Comparison of ENCODE assay signal across 8 mouse cellular contexts in genomic region chr11:116030088-116030897, GRCm38 (mm10). TPM values are rescaled to one million over a fixed set of nuclear protein-coding genes. Genes with fewer than 3 reads are reported as not detected.
DNase-seq lines count a peak whose midpoint lies in the region; ATAC-seq and TF ChIP-seq lines count a peak whose summit lies in the region.

Unk (plus strand) TSS chr11:116030322.

- DNase-seq in brain, embryonic 14.5 days (ENCODE audit: low read depth) = peak; percentile 100
- DNase-seq in liver, adult 2 months (ENCODE audit: extremely low read depth, low read depth, low spot score) = peak; percentile 98
- peak; percentile 98 for DNase-seq in splenic B cell, adult 2 months (ENCODE audit: low read depth, low spot score)

- H3K79me2 ChIP-seq in C2C12 (ENCODE audit: control insufficient read depth, insufficient read depth) = peaks cover 49% of the 10 kb centered on the region
- H3K79me2 ChIP-seq in liver, adult 2 months (ENCODE audit: control insufficient read depth, insufficient read depth, low read length) = peaks cover 14% of the 10 kb centered on the region; the same call in 1 of the 2 replicates
- peaks cover 48% of the 10 kb centered on the region for H3K79me2 ChIP-seq in myocyte (ENCODE audit: control insufficient read depth, insufficient read depth)

- H3K27ac ChIP-seq in heart, embryonic 11.5 days (ENCODE audit: low read depth, low read length) = peak within 1 kb of the TSS; percentile 100
- peak within 1 kb of the TSS; percentile 99 for H3K27ac ChIP-seq in kidney, embryonic 16.5 days (ENCODE audit: low read length)
- peak within 1 kb of the TSS; percentile 98 for H3K27ac ChIP-seq in liver, adult 2 months (replicated peaks; ENCODE audit: insufficient read depth, low read depth, low read length)

- peaks cover 52% of the 10 kb centered on the region for H3K4me1 ChIP-seq in erythroblast, embryonic 14.5 days (ENCODE audit: control insufficient read depth)
- peaks cover 20% of the 10 kb centered on the region for H3K4me1 ChIP-seq in heart, embryonic 11.5 days (ENCODE audit: control insufficient read depth, insufficient read depth, low read length)
- peaks cover 26% of the 10 kb centered on the region for H3K4me1 ChIP-seq in kidney, embryonic 16.5 days (ENCODE audit: insufficient read depth, low read length)
- peaks cover 10% of the 10 kb centered on the region for H3K4me1 ChIP-seq in liver, adult 2 months (ENCODE audit: control insufficient read depth, insufficient read depth, low read length)

- H3K9ac ChIP-seq in heart, embryonic 11.5 days (ENCODE audit: low read depth, low read length) = peak within 1 kb of the TSS; percentile 91
- H3K9ac ChIP-seq in kidney, embryonic 16.5 days (replicated peaks; ENCODE audit: low read length) = peak within 1 kb of the TSS; percentile 95
- peak within 1 kb of the TSS; percentile 94 for H3K9ac ChIP-seq in liver, adult 2 months (ENCODE audit: low read depth, low read length)

- H3K27me3 ChIP-seq in C2C12 (ENCODE audit: control insufficient read depth, insufficient read depth, insufficient read length) (no peaks in the 10 kb centered on the region), myocyte (ENCODE audit: control insufficient read depth, insufficient read depth, insufficient read length) (no peaks in the 10 kb centered on the region)
- H3K27me3 ChIP-seq in erythroblast, embryonic 14.5 days (ENCODE audit: control insufficient read depth) = no peaks in the 10 kb centered on the region
- H3K27me3 ChIP-seq in heart, embryonic 11.5 days (ENCODE audit: control insufficient read depth, insufficient read depth, low read length) = no peaks in the 10 kb centered on the region
- no peaks in the 10 kb centered on the region for H3K27me3 ChIP-seq in kidney, embryonic 16.5 days (ENCODE audit: insufficient read depth, low read length)
- H3K27me3 ChIP-seq in liver, adult 2 months (ENCODE audit: control insufficient read depth, insufficient read depth, low read length) = no peaks in the 10 kb centered on the region
- H3K27me3 ChIP-seq in splenic B cell, adult 2 months (ENCODE audit: control insufficient read depth, insufficient read depth, low read length, poor library complexity, severe bottlenecking) = no peaks in the 10 kb centered on the region

- peaks cover 46% of the 10 kb centered on the region for H3K79me3 ChIP-seq in C2C12 (ENCODE audit: low read depth)

- H3K36me3 ChIP-seq in C2C12 (ENCODE audit: control insufficient read depth, insufficient read depth) = peaks cover 31% of the 10 kb centered on the region
- H3K36me3 ChIP-seq in erythroblast, embryonic 14.5 days (ENCODE audit: control insufficient read depth) = peaks cover 36% of the 10 kb centered on the region
- no peaks in the 10 kb centered on the region for H3K36me3 ChIP-seq in heart, embryonic 11.5 days (ENCODE audit: control insufficient read depth, insufficient read depth, low read length)
- peaks cover 8% of the 10 kb centered on the region; the same call in 1 of the 2 replicates for H3K36me3 ChIP-seq in kidney, embryonic 16.5 days (ENCODE audit: insufficient read depth, low read length)
- H3K36me3 ChIP-seq in liver, adult 2 months (ENCODE audit: control insufficient read depth, insufficient read depth, low read length) = no peaks in the 10 kb centered on the region
- no peaks in the 10 kb centered on the region for H3K36me3 ChIP-seq in myocyte (ENCODE audit: control insufficient read depth, insufficient read depth)
- H3K36me3 ChIP-seq in splenic B cell, adult 2 months (ENCODE audit: control insufficient read depth, insufficient read depth, low read length, poor library complexity, severe bottlenecking) = no peaks in the 10 kb centered on the region

- no peaks in the 10 kb centered on the region for H3K9me3 ChIP-seq in erythroblast, embryonic 14.5 days (ENCODE audit: control insufficient read depth, low read length)
- no peaks in the 10 kb centered on the region for H3K9me3 ChIP-seq in heart, embryonic 11.5 days (replicated peaks; ENCODE audit: control insufficient read depth, low read length)
- no peaks in the 10 kb centered on the region for H3K9me3 ChIP-seq in kidney, embryonic 16.5 days (ENCODE audit: low read length)

- H3K4me3 ChIP-seq in C2C12 (ENCODE audit: insufficient read depth, poor library complexity, severe bottlenecking) = peak within 1 kb of the TSS; percentile 71
- peak within 1 kb of the TSS; percentile 97 for H3K4me3 ChIP-seq in erythroblast, embryonic 14.5 days (replicated peaks)
- H3K4me3 ChIP-seq in heart, embryonic 11.5 days (ENCODE audit: low read depth, low read length) = peak within 1 kb of the TSS; percentile 82
- peak within 1 kb of the TSS; percentile 70 for H3K4me3 ChIP-seq in kidney, embryonic 16.5 days (ENCODE audit: low read length)
- H3K4me3 ChIP-seq in liver, adult 2 months (ENCODE audit: insufficient read depth, low read depth, low read length) = peak within 1 kb of the TSS; percentile 77
- H3K4me3 ChIP-seq in myocyte = peak within 1 kb of the TSS; percentile 67

- H3ac ChIP-seq in C2C12 (ENCODE audit: control insufficient read depth, insufficient read length, low read depth) = peak within 1 kb of the TSS; percentile 94
- peak within 1 kb of the TSS; percentile 65 for H3ac ChIP-seq in myocyte (ENCODE audit: control insufficient read depth, insufficient read length)

- no peak; the same call in 1 of the 2 replicates for TF ChIP-seq POLR2A in brain, embryonic 14.5 days (IDR thresholded peaks at IDR 0.05; ENCODE audit: borderline replicate concordance, extremely low read depth, insufficient read depth, insufficient read length, poor library complexity, severe bottlenecking)
- TF ChIP-seq POLR2A in liver, adult 2 months (IDR thresholded peaks at IDR 0.05; ENCODE audit: extremely low read depth, insufficient read depth, low read length) = peak; percentile 70; the same call in 1 of the 2 replicates
- TF ChIP-seq POLR2A in myocyte (IDR thresholded peaks at IDR 0.05; ENCODE audit: insufficient read length, low read depth) = peak; percentile 54

- under 1% methylated on average over 48 of the region's 67 CpGs for WGBS in heart, embryonic 11.5 days (ENCODE audit: insufficient replicate concordance)
- WGBS in kidney, embryonic 16.5 days = under 1% methylated on average over 61 of the region's 67 CpGs
- under 1% methylated on average over 59 of the region's 67 CpGs for WGBS in liver, adult 2 months

- TF ChIP-seq CTCF in C2C12 (IDR thresholded peaks at IDR 0.05; ENCODE audit: control insufficient read depth, insufficient read depth, insufficient read length) = no peak
- no peak for TF ChIP-seq CTCF in brain, embryonic 14.5 days (IDR thresholded peaks at IDR 0.05; ENCODE audit: borderline replicate concordance, extremely low read depth, insufficient read depth, insufficient read length)
- no peak for TF ChIP-seq CTCF in liver, adult 2 months (IDR thresholded peaks at IDR 0.05; ENCODE audit: low read depth, low read length)

- H3K4me2 ChIP-seq in heart, embryonic 11.5 days = peak within 1 kb of the TSS; percentile 95
- peak within 1 kb of the TSS; percentile 90 for H3K4me2 ChIP-seq in kidney, embryonic 16.5 days (replicated peaks; ENCODE audit: low read depth, low read length)
- peak within 1 kb of the TSS; percentile 94 for H3K4me2 ChIP-seq in myocyte (ENCODE audit: low read depth)

- ATAC-seq in heart, embryonic 11.5 days (replicated peaks; ENCODE audit: insufficient number of reproducible peaks, low FRiP score, low TSS enrichment) = peak; percentile 93
- ATAC-seq in kidney, embryonic 16.5 days (ENCODE audit: low FRiP score, low TSS enrichment) = peak; percentile 96

TF ChIP-seq in C2C12, 6 proteins besides CTCF, POLR2A, EP300 and RAD21:
- TF ChIP-seq USF1 (IDR thresholded peaks at IDR 0.05; ENCODE audit: low read depth) = no peak
- TF ChIP-seq MYOD1 (IDR thresholded peaks at IDR 0.05; ENCODE audit: control insufficient read depth, insufficient read length, low read depth) = no peak
- no peak for TF ChIP-seq MAX (IDR thresholded peaks at IDR 0.05)
- TF ChIP-seq FOSL1 (IDR thresholded peaks at IDR 0.05; ENCODE audit: insufficient read depth, low read length, poor library complexity, severe bottlenecking) = no peak
- no peak for TF ChIP-seq MYOG (IDR thresholded peaks at IDR 0.05; ENCODE audit: control insufficient read depth, extremely low read depth, insufficient read length)
- TF ChIP-seq CEBPB (IDR thresholded peaks at IDR 0.05; ENCODE audit: low read depth) = no peak

TF ChIP-seq in myocyte, 11 proteins besides CTCF, POLR2A, EP300 and RAD21:
- TF ChIP-seq MYOG (IDR thresholded peaks at IDR 0.05; ENCODE audit: control insufficient read depth in 1 of 3, insufficient read depth in 1 of 3, insufficient read length in 2 of 3, low read depth in 2 of 3) (peak in 1 of 3 experiments; percentile 35), MYOD1 (IDR thresholded peaks at IDR 0.05; ENCODE audit: control insufficient read depth in 1 of 3, insufficient read length in 2 of 3, low read depth in 2 of 3) (peak in 1 of 3 experiments; percentile 21), CEBPB (IDR thresholded peaks at IDR 0.05; ENCODE audit: insufficient read depth, poor library complexity, severe bottlenecking) (no peak), SRF (IDR thresholded peaks at IDR 0.05; ENCODE audit: control insufficient read depth, insufficient read length, low read depth) (peak; percentile 71), TCF3 (IDR thresholded peaks at IDR 0.05; ENCODE audit: insufficient read length, low read depth) (no peak), MAX (IDR thresholded peaks at IDR 0.05; ENCODE audit: low read depth) (no peak)

RNA-seq across cellular contexts. Expression of gene Unk, which starts in this region (rescaled TPM):
- polyA plus RNA-seq in C2C12 (2012; fragmentation: generic; extraction: Trizol) = 14.5 TPM
- polyA plus RNA-seq in brain, embryonic 14.5 days (2012; rRNA removed) = 67.3 and 87.0 TPM in 2 replicates
- 3.6 and 3.8 TPM in 2 replicates for polyA plus RNA-seq in erythroblast, embryonic 14.5 days (2012)
- 18.7 and 20.0 TPM in 2 replicates for polyA plus RNA-seq in heart, embryonic 11.5 days (2014; fragmentation: Nextera tagmentation; extraction: Ambion mirVana)
- 41.2 and 46.6 TPM in 2 replicates for polyA plus RNA-seq in kidney, embryonic 16.5 days (2015; fragmentation: Nextera tagmentation; extraction: Ambion mirVana)
- total RNA-seq in liver, adult 2 months (2014; rRNA removed) = 4.3 and 5.2 TPM in 2 replicates
- polyA plus RNA-seq in liver, adult 2 months (2012; rRNA removed) = 8.9 and 13.8 TPM in 2 replicates
- 15.3 TPM for polyA plus RNA-seq in myocyte (2012; fragmentation: generic; extraction: Trizol)

Comparison
In these comparisons a context has a peak if more than half of its experiments do, and no peak if none do; other contexts are left out.
1. Peak in every context shown above with its lines: DNase-seq, ATAC-seq, H3K4me3 ChIP-seq and H3K27ac ChIP-seq.